Mouse (Mus musculus) heart, embryonic 14.5 days (tissue): ENCODE data around the gene Arhgap40. TPM values are rescaled to one million over a fixed set of nuclear protein-coding genes. Genes with fewer than 3 reads are reported as not detected.

Source experiments
- ATAC-seq: fragments of 200-750 bp; cut with Nextera tagmentation; 2 replicates; pipeline ENCODE4 v1.8.0; 2017; ENCODE audit warnings: low read depth, moderate TSS enrichment; ENCODE audit not compliant: insufficient number of reproducible peaks, insufficient read depth, low FRiP score
- H3K27ac ChIP-seq, 2 experiments: fragments of 200-500 bp in 1 of 2; fragments of 300-500 bp in 1 of 2; sonication (generic) in 1 of 2; replicated peaks in 1 of 2; 2 replicates each; pipeline ENCODE4 v1.5.1; 2012 to 2014; ENCODE audit warnings: low read depth in 2 of 2, low read length in 2 of 2, control low read depth in 1 of 2, mild to moderate bottlenecking in 1 of 2, mixed read lengths in 1 of 2; ENCODE audit not compliant: control insufficient read depth in 1 of 2, insufficient read depth in 1 of 2
- H3K27me3 ChIP-seq: fragments of 300-500 bp; sonication (generic); 2 replicates; pipeline ENCODE4 v1.6.1; 2014; ENCODE audit warnings: mild to moderate bottlenecking, low read length, control low read depth; ENCODE audit not compliant: control insufficient read depth, insufficient read depth
- H3K36me3 ChIP-seq: fragments of 300-500 bp; sonication (generic); 2 replicates; pipeline ENCODE4 v1.6.1; 2014; ENCODE audit warnings: mild to moderate bottlenecking, control low read depth, low read length, mixed read lengths; ENCODE audit not compliant: control insufficient read depth, insufficient read depth
- H3K4me1 ChIP-seq, 2 experiments: fragments of 200-500 bp in 1 of 2; fragments of 300-500 bp in 1 of 2; sonication (generic) in 1 of 2; 2 replicates each; pipeline ENCODE4 v1.6.1; 2012 to 2014; ENCODE audit warnings: low read length in 2 of 2, control low read depth in 1 of 2, mixed read lengths in 1 of 2; ENCODE audit not compliant: control insufficient read depth in 2 of 2, insufficient read depth in 2 of 2
- H3K4me2 ChIP-seq: fragments of 300-500 bp; sonication (generic); 2 replicates; pipeline ENCODE4 v1.6.1; 2014; ENCODE audit warnings: mild to moderate bottlenecking, low read length
- H3K4me3 ChIP-seq, 2 experiments: fragments of 200-500 bp in 1 of 2; fragments of 300-500 bp in 1 of 2; sonication (generic) in 1 of 2; 2 replicates each; pipeline ENCODE4 v1.5.1; 2012 to 2014; ENCODE audit warnings: low read length in 2 of 2, mild to moderate bottlenecking in 2 of 2, control low read depth in 1 of 2, low read depth in 1 of 2, moderate library complexity in 1 of 2; ENCODE audit not compliant: control insufficient read depth in 1 of 2, insufficient read depth in 1 of 2
- H3K9ac ChIP-seq: fragments of 300-500 bp; sonication (generic); 2 replicates; pipeline ENCODE4 v1.6.1; 2014; ENCODE audit warnings: mild to moderate bottlenecking, low read length
- H3K9me3 ChIP-seq: fragments of 300-500 bp; sonication (generic); 2 replicates; pipeline ENCODE4 v1.6.1; 2016; ENCODE audit warnings: low read length, control low read depth; ENCODE audit not compliant: control insufficient read depth
- WGBS: fragments of 180-500 bp; shearing (Covaris S2); extraction: QIAGEN DNeasy Blood & Tissue Kit; methylation state at CpG from one replicate; pipeline ENCODE4 v1.1.7; 2014; 5-methylcytosine and 5-hydroxymethylcytosine counted together
- polyA plus RNA-seq: library from polyadenylated mRNA; unstranded; fragments of >200 nt; fragmentation: Nextera tagmentation; extraction: Ambion mirVana; gene quantifications from 2 replicates; pipeline ENCODE4 v1.2.1, GENCODE M21; 2014

Gene Arhgap40
- polyA plus RNA-seq, 1 experiment from 2014 or later: 0.15 TPM

DNA sequence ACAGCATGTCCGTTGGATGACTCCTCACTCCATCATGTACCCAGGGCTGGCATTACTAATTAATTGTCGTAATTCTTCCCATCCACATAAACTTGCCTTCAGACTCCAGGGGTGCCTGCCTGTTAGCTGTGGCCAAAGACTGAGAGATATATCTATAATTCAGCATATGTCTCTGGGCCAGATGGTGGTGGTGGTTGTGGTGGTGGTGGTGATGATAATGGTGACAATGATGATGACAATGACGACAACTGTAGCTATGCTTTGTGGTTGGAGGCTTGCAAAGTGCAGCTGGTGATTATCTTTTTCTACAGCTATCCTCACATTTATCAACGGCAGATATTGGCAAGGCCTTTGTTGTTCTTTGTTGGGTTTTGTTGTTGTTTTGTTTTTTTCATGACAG, 80.8 kb downstream of the Arhgap40 start:
- H3K4me2 ChIP-seq: no peak overlapping the region
- no peak overlapping the region for H3K27ac ChIP-seq
- no peak overlapping the region for H3K4me3 ChIP-seq
- no peaks in the 10 kb centered on the region for H3K9me3 ChIP-seq
- 75% methylated on average over 4 of the region's 4 CpGs for WGBS
- no peak overlapping the region for H3K9ac ChIP-seq
- no peaks in the 10 kb centered on the region for H3K36me3 ChIP-seq
- ATAC-seq: no peak
- H3K4me1 ChIP-seq: no peaks in the 10 kb centered on the region
- H3K27me3 ChIP-seq: peaks cover 20% of the 10 kb centered on the region

GRCm38 (mm10) chr2:158595103-158595502, 82.5 kb downstream of the Arhgap40 start:
- no peak overlapping the region for H3K27ac ChIP-seq
- no peak overlapping the region for H3K4me3 ChIP-seq
- H3K36me3 ChIP-seq: no peaks in the 10 kb centered on the region
- ATAC-seq: no peak; the same call in 1 of the 2 replicates
- no peak overlapping the region for H3K4me2 ChIP-seq
- H3K4me1 ChIP-seq: no peaks in the 10 kb centered on the region
- peaks cover 26% of the 10 kb centered on the region for H3K27me3 ChIP-seq
- H3K9ac ChIP-seq: no peak overlapping the region
- no peaks in the 10 kb centered on the region for H3K9me3 ChIP-seq
- WGBS: under 1% methylated on average over 12 of the region's 12 CpGs

DNA sequence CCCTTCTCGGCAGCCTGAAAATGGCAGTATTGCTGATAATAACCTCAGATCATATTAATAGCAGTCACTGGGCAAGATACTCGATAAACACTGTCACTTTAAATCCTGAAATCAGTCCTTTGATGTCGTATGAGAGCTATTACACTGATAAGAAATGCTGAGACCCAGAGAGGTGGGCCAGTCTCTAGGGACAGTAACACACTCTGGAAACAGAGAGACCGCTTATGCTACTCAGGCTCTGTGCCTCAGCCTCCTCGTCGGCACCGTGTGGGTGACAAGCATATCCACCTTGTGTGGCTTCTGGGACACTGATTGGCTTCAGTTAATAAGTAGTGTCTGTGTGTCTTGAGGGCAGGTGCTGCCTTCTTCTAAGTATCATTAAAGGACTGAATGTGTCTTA, 83.0 kb downstream of the Arhgap40 start:
- Histone ChIP-seq H3K4me3 (no peak overlapping the region), H3K4me1 (no peaks in the 10 kb centered on the region), H3K9me3 (no peaks in the 10 kb centered on the region), H3K4me2 (no peak overlapping the region), H3K36me3 (no peaks in the 10 kb centered on the region), H3K27me3 (peaks cover 29% of the 10 kb centered on the region), H3K9ac (no peak overlapping the region), H3K27ac (no peak overlapping the region)
- no peak for ATAC-seq
- WGBS: 27% methylated on average over 7 of the region's 7 CpGs

GRCm38 (mm10) chr2:158596803-158597202, 84.2 kb downstream of the Arhgap40 start:
- Histone ChIP-seq H3K9ac (no peak overlapping the region), H3K27ac (no peak overlapping the region), H3K4me2 (no peak overlapping the region), H3K27me3 (peaks cover 37% of the 10 kb centered on the region), H3K4me1 (no peaks in the 10 kb centered on the region), H3K4me3 (no peak overlapping the region), H3K9me3 (no peaks in the 10 kb centered on the region), H3K36me3 (no peaks in the 10 kb centered on the region)
- no peak for ATAC-seq
- 49% methylated on average over 1 of the region's 1 CpGs for WGBS

Other genes with a start within 250 kb of the Arhgap40 start
- 18.0 and 19.6 TPM in 2 replicates for gene Lbp, start 206.3 kb upstream of the Arhgap40 start, polyA plus RNA-seq
- gene Snhg11, start 137.2 kb upstream of the Arhgap40 start, polyA plus RNA-seq: 0.23 and 0.45 TPM in 2 replicates
- gene Ralgapb, start 102.9 kb upstream of the Arhgap40 start, polyA plus RNA-seq: 13.8 and 17.8 TPM in 2 replicates
- not detected in 2 replicates for gene Adig, start 10.2 kb upstream of the Arhgap40 start, polyA plus RNA-seq
- gene Slc32a1, start 98.0 kb downstream of the Arhgap40 start, polyA plus RNA-seq: not detected in 2 replicates
- gene Actr5, start 112.1 kb downstream of the Arhgap40 start, polyA plus RNA-seq: 7.9 and 8.6 TPM in 2 replicates
- 4.7 and 6.0 TPM in 2 replicates for gene Ppp1r16b, start 152.6 kb downstream of the Arhgap40 start, polyA plus RNA-seq